Mouse (Mus musculus): ENCODE measurements around the gene Uqcrc2.

The Uqcrc2 gene

GRCm38 (mm10) chr7:120690634-120691033, 55.7 kb downstream of the Uqcrc2 start:
- peak; percentile 37 for DNase-seq (ENCODE audit: low read depth, low spot score)

GRCm38 (mm10) chr7:120693831-120694375, 58.9 kb downstream of the Uqcrc2 start:
- peak; percentile 74 for DNase-seq (ENCODE audit: low read depth, low spot score)

- no peak for DNase-seq (ENCODE audit: low read depth, low spot score)
Observed at GRCm38 (mm10) chr7:120695196-120695595, 60.2 kb downstream of the Uqcrc2 start.

- peak; percentile 16 for DNase-seq (ENCODE audit: low read depth, low spot score)
Observed at GRCm38 (mm10) chr7:120695641-120696040, 60.7 kb downstream of the Uqcrc2 start.

GRCm38 (mm10) chr7:120696331-120696730, 61.4 kb downstream of the Uqcrc2 start:
- DNase-seq (ENCODE audit: low read depth, low spot score): no peak

- DNase-seq (ENCODE audit: low read depth, low spot score): peak; percentile 62
Observed at GRCm38 (mm10) chr7:120699586-120699985, 64.6 kb downstream of the Uqcrc2 start.

GRCm38 (mm10) chr7:120703888-120704287, 68.9 kb downstream of the Uqcrc2 start:
- peak; percentile 11 for DNase-seq (ENCODE audit: low read depth, low spot score)

All from CD4-positive helper T cell, adult 2 months (primary cell).